Mouse (Mus musculus) myocyte (in vitro differentiated cells): ENCODE data around the gene Rragd.

Source experiments
- MYOG ChIP-seq, 3 experiments: IDR thresholded peaks; one replicate each; pipeline ENCODE4 v1.6.1; 2011; ENCODE audit warnings: control low read depth in 2 of 3, low read depth in 2 of 3, mild to moderate bottlenecking in 2 of 3; ENCODE audit not compliant: insufficient read length in 2 of 3, control insufficient read depth in 1 of 3, insufficient read depth in 1 of 3
- POLR2A ChIP-seq: IDR thresholded peaks from one replicate; pipeline ENCODE4 v1.6.1; 2011; ENCODE audit warnings: low read depth, mild to moderate bottlenecking, control low read depth, moderate library complexity; ENCODE audit not compliant: insufficient read length
- SRF ChIP-seq: IDR thresholded peaks from one replicate; pipeline ENCODE4 v1.6.1; 2011; ENCODE audit warnings: low read depth; ENCODE audit not compliant: control insufficient read depth, insufficient read length

DNA sequence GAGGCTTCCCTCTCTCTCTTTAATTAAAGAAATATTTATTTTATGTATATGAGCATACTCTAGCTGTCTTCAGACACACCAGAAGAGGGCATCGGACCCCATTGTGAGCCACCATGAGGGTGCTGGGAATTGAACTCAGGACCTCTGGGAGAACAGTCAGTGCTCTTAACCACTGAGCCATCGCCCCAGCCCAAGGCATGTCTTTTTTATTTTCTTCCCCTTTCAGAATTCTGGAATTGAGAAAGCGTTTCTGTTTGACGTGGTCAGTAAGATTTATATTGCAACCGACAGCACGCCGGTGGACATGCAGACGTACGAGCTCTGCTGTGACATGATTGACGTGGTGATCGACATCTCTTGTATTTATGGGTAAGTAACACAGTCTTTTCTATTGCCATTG is 24.0 kb downstream of the Rragd start:
- TF ChIP-seq MYOG (IDR thresholded peaks at IDR 0.05; ENCODE audit: control insufficient read depth in 1 of 3, insufficient read depth in 1 of 3, insufficient read length in 2 of 3, low read depth in 2 of 3), result no peak
- TF ChIP-seq SRF, result no peak
- no peak for TF ChIP-seq POLR2A
